Mouse (Mus musculus): Measurements from ENCODE around the gene Gprc5d.

- no peak for TF ChIP-seq CTCF (IDR thresholded peaks at IDR 0.05; ENCODE audit: low read depth, low read length)
- no peak for TF ChIP-seq POLR2AphosphoS5 (IDR thresholded peaks at IDR 0.05; ENCODE audit: insufficient replicate concordance, low read depth, low read length)
- no peak for TF ChIP-seq TAL1 (conservative IDR thresholded peaks at IDR 0.05; ENCODE audit: low read depth, low read length)
- no peak for TF ChIP-seq GATA1 (IDR thresholded peaks at IDR 0.05; ENCODE audit: borderline replicate concordance, low read length)
These were observed 31.1 kb upstream of the Gprc5d start for GRCm38 (mm10) chr6:135149175-135149574.

Measured in G1E (cell line).